Mouse (Mus musculus): ENCODE results near the gene Gsk3a. TPM values are rescaled to one million over a fixed set of nuclear protein-coding genes. Genes with fewer than 3 reads are reported as not detected.
A peak's percentile ranks its signal among the peaks of the same experiment; 100 is the strongest.

Gene Gsk3a
- polyA plus RNA-seq, 2 experiments = 8.4 to 48.6 TPM

DNA sequence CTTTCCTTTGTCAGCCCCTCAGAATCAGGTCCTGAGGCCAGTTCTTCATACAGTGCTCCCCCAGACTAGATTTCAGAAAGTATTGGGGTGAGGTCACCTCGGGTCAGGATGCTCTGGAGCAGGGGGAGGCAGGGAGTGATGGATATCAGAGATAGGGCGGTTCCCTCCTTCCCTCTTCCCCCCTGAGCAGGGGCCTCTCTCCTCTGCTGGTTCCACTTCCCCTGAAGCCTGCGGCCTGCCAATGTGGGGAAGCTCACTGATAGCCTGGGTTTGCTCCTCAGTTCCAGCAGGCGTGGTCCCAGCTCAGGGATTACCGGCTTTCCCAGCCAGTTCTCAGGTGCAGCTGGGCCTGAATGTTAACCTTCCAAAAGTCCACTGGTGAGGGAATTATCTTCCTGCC lies 46.0 kb upstream of the Gsk3a start:
- WGBS (ENCODE audit: insufficient replicate concordance) = 12% methylated on average over 5 of the region's 5 CpGs
- Histone ChIP-seq H3K9ac (replicated peaks) (peak overlapping the region; percentile 77), H3K36me3 (replicated peaks; ENCODE audit: control insufficient read depth, insufficient read depth, low read depth) (peaks cover 38% of the 10 kb centered on the region), H3K9me3 (ENCODE audit: control insufficient read depth, low read length) (no peaks in the 10 kb centered on the region), H3K4me3 (ENCODE audit: insufficient read depth in 1 of 2, low read depth in 2 of 2, low read length in 2 of 2) (peak overlapping the region; percentile 71 to 76), H3K4me1 (replicated peaks; ENCODE audit: control insufficient read depth in 2 of 2, insufficient read depth in 2 of 2, low read length in 1 of 2) (peaks cover 33 to 38% of the 10 kb centered on the region in 2 experiments), H3K27ac (peak overlapping the region; percentile 6; the same call in 1 of the 2 replicates), H3K4me2 (ENCODE audit: low read depth) (peak overlapping the region; percentile 99), H3K27me3 (ENCODE audit: control insufficient read depth, insufficient read depth, low read length) (no peaks in the 10 kb centered on the region)
- ATAC-seq (ENCODE audit: insufficient read depth) = no peak
- TF ChIP-seq CTCF (IDR thresholded peaks at IDR 0.05; ENCODE audit: low read depth) (no peak), EP300 (IDR thresholded peaks at IDR 0.05; ENCODE audit: low read depth) (no peak)
- no peak for DNase-seq (ENCODE audit: low read depth in 3 of 3, low spot score in 3 of 3)

DNA sequence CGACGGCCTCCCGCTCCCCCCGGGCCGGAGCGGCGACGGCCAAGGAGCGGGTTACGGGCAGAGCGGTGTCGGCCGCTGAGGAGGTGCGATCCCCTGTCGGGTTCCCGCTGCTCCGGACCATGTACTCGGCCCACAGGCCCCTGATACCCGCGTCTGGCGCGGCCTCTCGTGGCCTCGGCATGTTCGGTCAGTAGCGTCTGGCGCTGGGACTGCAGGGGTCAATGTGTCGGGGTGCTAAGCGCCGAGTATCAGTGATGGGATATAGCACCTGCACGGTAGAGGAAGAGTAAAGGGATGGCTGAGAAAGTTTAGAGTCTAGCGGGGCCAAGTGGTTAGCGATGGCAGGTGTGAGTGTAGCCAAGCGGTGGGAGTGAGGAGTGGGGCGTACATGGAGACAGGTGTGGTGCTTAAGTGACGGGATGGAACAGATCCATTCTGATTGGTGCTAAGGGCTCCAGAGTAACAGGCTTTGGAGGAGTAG lies 45.1 kb upstream of the Gsk3a start:
- H3K9ac ChIP-seq (replicated peaks) = peak overlapping the region; percentile 77
- ATAC-seq (ENCODE audit: insufficient read depth) = no peak
- peaks cover 35 to 42% of the 10 kb centered on the region in 2 experiments for H3K4me1 ChIP-seq (replicated peaks; ENCODE audit: control insufficient read depth in 2 of 2, insufficient read depth in 2 of 2, low read length in 1 of 2)
- peak overlapping the region; percentile 71 to 76 for H3K4me3 ChIP-seq (ENCODE audit: insufficient read depth in 1 of 2, low read depth in 2 of 2, low read length in 2 of 2)
- no peak for DNase-seq (ENCODE audit: low read depth in 3 of 3, low spot score in 3 of 3)
- H3K4me2 ChIP-seq (ENCODE audit: low read depth) = peak overlapping the region; percentile 99
- TF ChIP-seq EP300 (IDR thresholded peaks at IDR 0.05; ENCODE audit: low read depth) (no peak), CTCF (IDR thresholded peaks at IDR 0.05; ENCODE audit: low read depth) (peak; percentile 45)
- H3K9me3 ChIP-seq (ENCODE audit: control insufficient read depth, low read length) = no peaks in the 10 kb centered on the region
- no peaks in the 10 kb centered on the region for H3K27me3 ChIP-seq (ENCODE audit: control insufficient read depth, insufficient read depth, low read length)
- under 1% methylated on average over 27 of the region's 36 CpGs for WGBS (ENCODE audit: insufficient replicate concordance)
- peak overlapping the region; percentile 87 for H3K27ac ChIP-seq
- H3K36me3 ChIP-seq (replicated peaks; ENCODE audit: control insufficient read depth, insufficient read depth, low read depth) = peaks cover 30% of the 10 kb centered on the region

DNA sequence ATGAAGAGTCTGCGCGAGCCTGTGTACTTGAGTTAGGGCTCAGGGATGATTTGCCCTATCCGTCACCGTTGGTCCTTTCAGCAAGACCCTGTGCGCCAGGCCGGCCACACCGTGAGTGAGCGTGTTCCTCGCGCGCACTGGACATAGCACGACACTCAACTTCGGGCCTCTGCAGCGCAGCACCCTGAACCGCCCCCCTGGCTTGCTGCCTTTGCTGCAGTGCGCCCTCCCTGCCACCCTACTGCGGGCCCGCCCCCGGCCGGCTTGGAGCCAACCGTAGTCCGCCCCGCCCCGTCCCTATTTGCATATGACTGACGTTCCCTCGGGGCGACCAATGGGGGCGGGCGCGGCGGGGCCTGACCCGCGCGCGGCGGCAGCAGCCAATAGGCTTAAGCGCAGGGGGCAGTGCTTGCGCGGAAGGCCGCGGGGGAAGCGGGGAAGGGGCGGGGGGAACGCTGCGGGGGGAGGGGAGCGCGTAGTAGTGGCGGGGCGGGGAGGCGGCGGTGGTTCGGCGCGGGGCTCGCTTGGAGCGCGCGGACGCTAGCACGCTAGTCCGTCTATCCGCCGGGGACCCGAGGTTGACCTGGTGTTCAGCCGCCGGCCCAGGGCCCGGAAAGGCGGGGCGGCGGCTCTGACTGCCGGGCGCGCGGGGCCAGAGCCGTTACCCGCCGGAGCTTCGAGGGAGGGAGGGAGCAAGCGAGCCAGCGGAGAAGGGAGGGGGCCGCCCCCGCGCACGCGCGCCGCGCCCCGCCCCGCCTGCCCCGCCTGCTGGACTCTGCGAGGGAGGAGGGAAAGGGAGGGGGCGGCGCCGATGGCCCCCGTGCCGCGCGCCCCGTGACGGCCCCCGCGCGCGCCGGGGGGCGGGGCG lies 44.3 kb upstream of the Gsk3a start:
- Histone ChIP-seq H3K27ac (peak overlapping the region; percentile 93), H3K4me1 (replicated peaks; ENCODE audit: control insufficient read depth in 2 of 2, insufficient read depth in 2 of 2, low read length in 1 of 2) (peaks cover 40 to 47% of the 10 kb centered on the region in 2 experiments), H3K36me3 (replicated peaks; ENCODE audit: control insufficient read depth, insufficient read depth, low read depth) (peaks cover 22% of the 10 kb centered on the region), H3K27me3 (ENCODE audit: control insufficient read depth, insufficient read depth, low read length) (no peaks in the 10 kb centered on the region), H3K9me3 (ENCODE audit: control insufficient read depth, low read length) (no peaks in the 10 kb centered on the region), H3K4me2 (ENCODE audit: low read depth) (peak overlapping the region; percentile 99), H3K4me3 (ENCODE audit: insufficient read depth in 1 of 2, low read depth in 2 of 2, low read length in 2 of 2) (peak overlapping the region; percentile 71 to 76), H3K9ac (replicated peaks) (peak overlapping the region; percentile 86)
- 2% methylated on average over 82 of the region's 108 CpGs for WGBS (ENCODE audit: insufficient replicate concordance)
- DNase-seq (ENCODE audit: low read depth in 3 of 3, low spot score in 3 of 3) (peak; percentile 94 to 96 (median 95)), ATAC-seq (ENCODE audit: insufficient read depth) (peak; percentile 80)
- no peak for TF ChIP-seq EP300 (IDR thresholded peaks at IDR 0.05; ENCODE audit: low read depth)
- TF ChIP-seq CTCF (IDR thresholded peaks at IDR 0.05; ENCODE audit: low read depth) = peak; percentile 27; the same call in 1 of the 2 replicates

DNA sequence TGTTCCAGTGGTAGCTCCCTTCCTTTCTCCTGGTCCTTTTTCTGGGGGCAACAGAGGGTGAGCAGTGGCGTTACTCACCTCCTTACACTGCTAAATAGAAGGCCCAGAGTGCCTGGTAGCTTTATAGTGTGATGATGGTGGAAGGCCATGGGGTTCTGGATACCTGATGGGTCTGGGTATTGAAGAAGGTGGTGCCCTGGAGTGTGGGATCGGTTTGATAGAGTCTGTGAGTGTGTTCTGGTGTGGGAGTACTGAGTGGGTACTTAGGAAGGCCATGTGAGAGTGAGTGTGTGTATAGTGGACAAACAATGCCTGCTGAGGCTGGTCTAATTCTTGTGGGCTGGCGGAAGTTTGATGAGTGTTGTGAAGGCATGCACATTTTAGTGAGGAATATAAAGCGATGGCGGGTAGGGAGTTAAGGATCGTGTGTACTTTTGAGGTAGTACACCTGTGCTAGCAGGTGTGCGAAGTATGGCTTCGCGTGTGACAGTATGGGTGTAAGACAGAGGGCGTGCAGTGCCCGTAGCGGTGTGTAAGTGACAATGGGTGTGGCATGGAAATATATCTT lies 43.6 kb upstream of the Gsk3a start:
- peak overlapping the region; percentile 86 for H3K9ac ChIP-seq (replicated peaks)
- no peak for DNase-seq (ENCODE audit: low read depth in 3 of 3, low spot score in 3 of 3)
- peak overlapping the region; percentile 99 for H3K4me2 ChIP-seq (ENCODE audit: low read depth)
- no peak for TF ChIP-seq EP300 (IDR thresholded peaks at IDR 0.05; ENCODE audit: low read depth)
- peak; percentile 46 for TF ChIP-seq CTCF (IDR thresholded peaks at IDR 0.05; ENCODE audit: low read depth)
- H3K9me3 ChIP-seq (ENCODE audit: control insufficient read depth, low read length) = no peaks in the 10 kb centered on the region
- H3K36me3 ChIP-seq (replicated peaks; ENCODE audit: control insufficient read depth, insufficient read depth, low read depth) = peaks cover 16% of the 10 kb centered on the region
- H3K27me3 ChIP-seq (ENCODE audit: control insufficient read depth, insufficient read depth, low read length) = no peaks in the 10 kb centered on the region
- peak overlapping the region; percentile 93 for H3K27ac ChIP-seq
- peaks cover 41 to 52% of the 10 kb centered on the region in 2 experiments for H3K4me1 ChIP-seq (replicated peaks; ENCODE audit: control insufficient read depth in 2 of 2, insufficient read depth in 2 of 2, low read length in 1 of 2)
- peak; percentile 54 for ATAC-seq (ENCODE audit: insufficient read depth)
- peak overlapping the region; percentile 53 to 76 for H3K4me3 ChIP-seq (ENCODE audit: insufficient read depth in 1 of 2, low read depth in 2 of 2, low read length in 2 of 2)
- 22% methylated on average over 12 of the region's 12 CpGs for WGBS (ENCODE audit: insufficient replicate concordance)

Measured in liver, embryonic 14.5 days (tissue).